27 mouse cellular contexts compared by ENCODE assay signal in genomic region chr19:57513123-57513522, GRCm38 (mm10).
DNase-seq lines count a peak whose midpoint lies in the region; ATAC-seq and TF ChIP-seq lines count a peak whose summit lies in the region.
"Had no signal": no experiment of that assay in that cellular context is flagged by ENCODE, and none has a peak within 500 bp of the region (broad histone marks: within the 10 kb centered on the region; RNA-seq: fewer than 3 reads in every experiment).

No protein-coding gene starts in this region.

- H3K4me1 ChIP-seq in midbrain, embryonic 11.5 days (ENCODE audit: control insufficient read depth, insufficient read depth, low read length) = no peaks in the 10 kb centered on the region
- no peaks in the 10 kb centered on the region; the same call in 1 of the 2 replicates for H3K4me1 ChIP-seq in midbrain, postnatal 0 days (ENCODE audit: insufficient read depth, low read length)
- H3K4me1 ChIP-seq in heart, embryonic 10.5 days = peaks cover 15% of the 10 kb centered on the region

- ATAC-seq in midbrain, embryonic 11.5 days (ENCODE audit: low FRiP score) = no peak
- no peak for ATAC-seq in midbrain, postnatal 0 days (ENCODE audit: low FRiP score)
- ATAC-seq: forebrain, embryonic 14.5 days; forebrain, postnatal 0 days; Patski had no signal

- TF ChIP-seq CTCF in midbrain, postnatal 0 days (IDR thresholded peaks at IDR 0.05) = no peak

- no peaks in the 10 kb centered on the region for H3K27me3 ChIP-seq in midbrain, embryonic 11.5 days (ENCODE audit: control insufficient read depth, insufficient read depth, low read length)
- H3K27me3 ChIP-seq in midbrain, postnatal 0 days (ENCODE audit: insufficient read depth, low read length) = no peaks in the 10 kb centered on the region
- H3K27me3 ChIP-seq in heart, embryonic 10.5 days (ENCODE audit: insufficient read depth, poor library complexity, severe bottlenecking) = 0 out of 2 replicates have a peak, but pooled peaks cover 4% of the 10 kb centered on the region
- H3K27me3 ChIP-seq: CH12.LX; embryonic facial prominence, embryonic 12.5 days; embryonic facial prominence, embryonic 15.5 days; heart, embryonic 12.5 days; heart, embryonic 15.5 days; hindbrain, embryonic 15.5 days had no signal

- H3K9me3 ChIP-seq in midbrain, embryonic 11.5 days (ENCODE audit: control insufficient read depth, low read length) = no peaks in the 10 kb centered on the region
- no peaks in the 10 kb centered on the region for H3K9me3 ChIP-seq in midbrain, postnatal 0 days (ENCODE audit: low read length)
- H3K9me3 ChIP-seq in heart, embryonic 10.5 days = no peaks in the 10 kb centered on the region
- H3K9me3 ChIP-seq: embryonic facial prominence, embryonic 12.5 days; embryonic facial prominence, embryonic 15.5 days; G1E; heart, embryonic 12.5 days; heart, embryonic 15.5 days; hindbrain, embryonic 15.5 days had no signal

- no peak overlapping the region for H3K4me3 ChIP-seq in midbrain, embryonic 11.5 days (ENCODE audit: low read depth, low read length)
- H3K4me3 ChIP-seq in midbrain, postnatal 0 days (ENCODE audit: low read depth, low read length) = no peak overlapping the region
- H3K4me3 ChIP-seq in heart, embryonic 10.5 days = no peak overlapping the region
- H3K4me3 ChIP-seq: embryonic facial prominence, embryonic 12.5 days; embryonic facial prominence, embryonic 15.5 days; heart, embryonic 12.5 days; heart, embryonic 15.5 days; hindbrain, embryonic 15.5 days had no signal

- 94% methylated on average over 9 of the region's 9 CpGs for WGBS in midbrain, embryonic 11.5 days
- 88% methylated on average over 9 of the region's 9 CpGs for WGBS in midbrain, postnatal 0 days
- 80% methylated on average over 9 of the region's 9 CpGs for WGBS in heart, embryonic 10.5 days

- H3K4me2 ChIP-seq in midbrain, embryonic 11.5 days = no peak overlapping the region
- H3K4me2 ChIP-seq in midbrain, postnatal 0 days (ENCODE audit: low read depth, low read length, poor library complexity, severe bottlenecking) = no peak overlapping the region
- H3K4me2 ChIP-seq: embryonic facial prominence, embryonic 12.5 days; embryonic facial prominence, embryonic 15.5 days; heart, embryonic 12.5 days; heart, embryonic 15.5 days; hindbrain, embryonic 15.5 days had no signal

- peak; percentile 29 to 30 for DNase-seq in frontal cortex, postnatal 36 days (ENCODE audit: low spot score in 2 of 2)
- DNase-seq in frontal cortex, postnatal 10 days (ENCODE audit: low spot score in 2 of 2) = no peak
- peak; percentile 10 for DNase-seq in midbrain, embryonic 11.5 days (ENCODE audit: low spot score, missing footprints)
- no peak for DNase-seq in midbrain, postnatal 0 days (ENCODE audit: low spot score)
- peak; percentile 53 for DNase-seq in right cerebral cortex, adult 18-20 months
- DNase-seq in right cerebral cortex, postnatal 25 days = no peak
- no peak for DNase-seq in heart, embryonic 10.5 days (ENCODE audit: low spot score)
- DNase-seq: adrenal gland, postnatal 10 days; adrenal gland, postnatal 36 days; B cell, adult 2 months; cerebellum, adult 11 months; cerebellum, adult 2 months; cerebellum, adult 9-11 months; cerebellum, postnatal 25 days; forebrain, postnatal 0 days; gastrocnemius, postnatal 25 days; heart, postnatal 10 days; heart, postnatal 36 days had no signal

- no peak overlapping the region for H3K9ac ChIP-seq in midbrain, embryonic 11.5 days (ENCODE audit: low read length)
- no peak overlapping the region for H3K9ac ChIP-seq in midbrain, postnatal 0 days (replicated peaks; ENCODE audit: low read length, poor library complexity, severe bottlenecking)
- H3K9ac ChIP-seq: embryonic facial prominence, embryonic 12.5 days; embryonic facial prominence, embryonic 15.5 days; forebrain, postnatal 0 days; heart, embryonic 12.5 days; heart, embryonic 15.5 days; hindbrain, embryonic 15.5 days had no signal

- H3K36me3 ChIP-seq in midbrain, embryonic 11.5 days (ENCODE audit: control insufficient read depth, insufficient read depth, low read length) = no peaks in the 10 kb centered on the region
- H3K36me3 ChIP-seq in midbrain, postnatal 0 days (ENCODE audit: insufficient read depth, low read length) = no peaks in the 10 kb centered on the region
- no peaks in the 10 kb centered on the region for H3K36me3 ChIP-seq in heart, embryonic 10.5 days
- H3K36me3 ChIP-seq: embryonic facial prominence, embryonic 12.5 days; embryonic facial prominence, embryonic 15.5 days; G1E; heart, embryonic 12.5 days; heart, embryonic 15.5 days; hindbrain, embryonic 15.5 days had no signal

- H3K27ac ChIP-seq in midbrain, embryonic 11.5 days (ENCODE audit: low read depth, low read length) = no peak overlapping the region
- H3K27ac ChIP-seq in midbrain, postnatal 0 days (ENCODE audit: low read depth, low read length) = no peak overlapping the region
- H3K27ac ChIP-seq in heart, embryonic 10.5 days = no peak overlapping the region
- H3K27ac ChIP-seq: embryonic facial prominence, embryonic 12.5 days; embryonic facial prominence, embryonic 15.5 days; heart, embryonic 15.5 days; hindbrain, embryonic 15.5 days had no signal

Comparison
In these comparisons a context has a peak if more than half of its experiments do, and no peak if none do; other contexts are left out.
1. DNase-seq: peak in frontal cortex, postnatal 36 days (2 of 2), midbrain, embryonic 11.5 days (single experiment) and right cerebral cortex, adult 18-20 months (single experiment); none in frontal cortex, postnatal 10 days (0 of 2), midbrain, postnatal 0 days (single experiment), right cerebral cortex, postnatal 25 days (single experiment) and heart, embryonic 10.5 days (single experiment).